Mouse (Mus musculus): Measurements from ENCODE around the gene Mlxipl.

GRCm38 (mm10) chr5:135167469-135167868, 77.8 kb downstream of the Mlxipl start:
- TF ChIP-seq CTCF (IDR thresholded peaks at IDR 0.05; ENCODE audit: low read depth, low read length), result no peak
- TF ChIP-seq GATA1 (IDR thresholded peaks at IDR 0.05; ENCODE audit: borderline replicate concordance, low read length), result no peak
- TF ChIP-seq POLR2AphosphoS5 (IDR thresholded peaks at IDR 0.05; ENCODE audit: insufficient replicate concordance, low read depth, low read length), result no peak
- no peak for TF ChIP-seq TAL1 (conservative IDR thresholded peaks at IDR 0.05; ENCODE audit: low read depth, low read length)
